Mouse (Mus musculus) heart, postnatal 36 days (tissue): ENCODE measurements around the gene Elmo2. TPM values are rescaled to one million over a fixed set of nuclear protein-coding genes. Genes with fewer than 3 reads are reported as not detected.

Experiments used
- DNase-seq, 2 experiments: peaks; one replicate each; pipeline ENCODE4 v3.0.0; 2021 to 2022
- intact Hi-C: fragments of 180-260 bp; cut with DNase I; formaldehyde crosslinking; loops from one replicate; pipeline ENCODE4 v1.15.1; 2025
- total RNA-seq, 2 experiments: library from RNA; stranded (reverse); gene quantifications; 2 replicates each; pipeline ENCODE4 v1.2.3; 2021

Gene Elmo2
- total RNA-seq, result 10 to 100 TPM; 16.7 to 19.1 TPM

DNA sequence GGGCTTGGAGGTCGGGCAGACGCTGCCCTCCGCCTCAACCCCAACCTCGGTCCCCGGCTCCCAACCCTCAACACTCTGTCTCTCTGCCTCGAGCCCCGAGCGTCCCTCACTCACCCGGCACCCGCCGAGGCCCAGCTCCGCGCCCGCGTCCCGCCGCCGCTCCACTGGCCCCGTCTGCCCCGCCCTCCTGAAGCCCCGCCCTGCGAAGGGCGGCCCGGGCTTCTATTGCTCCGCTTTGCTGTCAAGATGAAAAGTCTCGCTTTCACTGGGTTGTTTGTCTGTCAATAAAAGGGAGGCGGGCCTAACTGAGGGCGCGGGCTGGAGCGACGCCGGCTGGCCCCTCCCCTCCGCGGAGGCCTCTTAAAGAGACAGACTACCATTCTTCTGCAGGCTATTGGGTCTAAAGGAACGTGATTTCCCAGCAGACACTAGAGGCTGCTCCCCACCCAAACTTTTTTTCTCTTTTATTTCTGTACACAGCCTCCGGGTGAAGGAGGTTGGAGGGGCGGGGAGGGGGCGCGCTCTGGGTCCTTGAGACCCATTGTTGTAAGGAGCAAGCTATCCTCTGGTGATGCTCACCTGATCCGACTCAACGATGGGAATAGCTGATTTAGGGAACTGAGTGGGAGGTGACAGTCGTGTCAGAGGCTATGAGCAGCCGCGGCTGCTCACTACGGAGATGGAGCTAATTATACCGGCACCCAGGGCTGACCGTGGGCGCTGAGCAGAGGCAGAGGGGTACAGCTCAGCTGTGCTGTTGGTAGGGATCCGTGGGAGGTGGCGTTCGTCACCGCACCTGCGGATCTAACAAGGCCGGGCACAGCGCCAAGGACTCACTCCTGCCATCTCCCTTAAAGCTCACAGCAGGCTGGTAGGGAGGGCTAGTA, at the start of gene Elmo2:
Gene Elmo2 (minus strand): TSS at position 176 of the 887 bp plus-strand sequence.
- intact Hi-C loops, result loop anchor here (2.0 kb wide), 1 partner anchor 38 kb away; no protein-coding TSS in a partner anchor

DNA sequence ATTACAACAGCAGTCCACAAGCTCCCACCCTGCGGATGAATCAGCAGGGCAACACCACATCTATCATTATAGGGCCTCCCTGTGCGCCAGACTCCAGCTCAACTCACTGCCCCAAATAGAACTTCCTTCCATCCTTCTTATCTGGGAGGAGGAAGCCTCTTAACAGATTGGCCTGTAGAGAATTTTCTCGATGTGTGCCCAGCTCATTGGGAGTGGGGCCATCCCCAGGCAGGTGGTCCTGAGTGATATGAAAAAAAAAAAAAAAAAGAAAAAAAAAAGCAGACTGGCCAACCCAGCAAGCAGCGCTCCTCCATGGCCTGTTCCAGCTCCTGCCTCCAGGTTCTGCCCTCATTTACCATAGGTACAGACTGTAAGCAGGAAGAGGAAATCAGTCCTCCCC, 49.7 kb upstream of the Elmo2 start:
- DNase-seq, result no peak
- intact Hi-C loops, result no loop called here

More for the DNA sequence above, at the start of gene Elmo2:
- peak; percentile 97 to 99 for DNase-seq

- no peak for DNase-seq
- intact Hi-C loops, result no loop called here
These were observed 49.2 kb upstream of the Elmo2 start for GRCm38 (mm10) chr2:165375478-165375877.

- intact Hi-C loops, result no loop called here
- DNase-seq, result no peak
These were observed 44.8 kb upstream of the Elmo2 start for GRCm38 (mm10) chr2:165371066-165371465.

GRCm38 (mm10) chr2:165370348-165370747, 44.1 kb upstream of the Elmo2 start:
- intact Hi-C loops, result no loop called here
- no peak for DNase-seq

DNA sequence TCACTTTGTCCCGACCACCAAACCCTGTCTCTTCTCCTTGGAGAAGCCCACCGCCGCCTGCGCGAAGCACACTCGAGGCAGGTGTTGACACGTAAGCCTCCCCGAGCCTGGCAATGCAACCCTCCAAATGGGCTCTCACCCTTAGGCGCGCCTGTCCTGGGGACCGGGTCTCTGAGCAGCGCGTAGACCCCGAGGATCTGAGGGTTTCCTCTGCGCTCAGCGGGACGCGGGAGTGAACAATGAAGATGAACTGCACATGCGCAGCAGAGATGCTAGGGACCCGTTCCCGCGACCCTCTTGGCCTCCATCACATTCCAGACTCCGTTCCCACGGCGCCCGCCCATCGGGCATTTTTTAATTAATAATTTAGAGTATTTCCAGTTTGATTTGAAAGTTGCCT, 42.2 kb upstream of the Elmo2 start, which contains the start of gene Zfp663:
Gene Zfp663 (minus strand): TSS at position 234 of the 400 bp plus-strand sequence.
- no peak for DNase-seq
- intact Hi-C loops, result no loop called here

DNA sequence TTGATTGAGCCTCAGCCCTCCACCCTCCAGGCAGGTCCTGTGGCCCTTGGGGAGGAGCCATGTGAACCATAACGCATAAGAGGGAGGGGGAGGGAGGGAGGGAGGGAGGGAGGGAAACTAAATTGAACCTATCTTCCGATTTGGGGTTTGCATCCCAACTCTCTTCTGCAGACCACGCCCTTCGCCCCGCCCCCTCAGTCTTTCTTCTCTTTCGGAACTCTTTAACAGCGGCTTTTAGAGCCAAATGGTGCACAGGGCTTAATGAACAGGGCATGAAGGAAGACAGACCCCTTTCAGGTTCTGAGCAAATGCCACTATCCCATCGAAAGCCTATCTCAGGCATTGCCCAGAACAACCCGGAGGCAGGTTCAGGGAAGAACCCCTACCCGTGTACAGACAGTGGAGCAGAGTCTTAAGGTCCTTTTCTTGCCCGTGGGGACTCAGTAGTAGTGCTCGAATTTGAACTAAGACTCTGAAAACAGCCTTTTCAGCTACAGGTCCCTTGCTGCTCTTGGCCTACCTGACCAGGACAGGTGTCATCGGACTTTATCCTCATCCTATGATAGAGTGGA, 41.7 kb upstream of the Elmo2 start:
- intact Hi-C loops, result no loop called here
- DNase-seq, result peak in 1 of 2 experiments; percentile 13

GRCm38 (mm10) chr2:165367047-165367520, 40.8 kb upstream of the Elmo2 start:
- DNase-seq, result peak; percentile 7
- intact Hi-C loops, result no loop called here

DNA sequence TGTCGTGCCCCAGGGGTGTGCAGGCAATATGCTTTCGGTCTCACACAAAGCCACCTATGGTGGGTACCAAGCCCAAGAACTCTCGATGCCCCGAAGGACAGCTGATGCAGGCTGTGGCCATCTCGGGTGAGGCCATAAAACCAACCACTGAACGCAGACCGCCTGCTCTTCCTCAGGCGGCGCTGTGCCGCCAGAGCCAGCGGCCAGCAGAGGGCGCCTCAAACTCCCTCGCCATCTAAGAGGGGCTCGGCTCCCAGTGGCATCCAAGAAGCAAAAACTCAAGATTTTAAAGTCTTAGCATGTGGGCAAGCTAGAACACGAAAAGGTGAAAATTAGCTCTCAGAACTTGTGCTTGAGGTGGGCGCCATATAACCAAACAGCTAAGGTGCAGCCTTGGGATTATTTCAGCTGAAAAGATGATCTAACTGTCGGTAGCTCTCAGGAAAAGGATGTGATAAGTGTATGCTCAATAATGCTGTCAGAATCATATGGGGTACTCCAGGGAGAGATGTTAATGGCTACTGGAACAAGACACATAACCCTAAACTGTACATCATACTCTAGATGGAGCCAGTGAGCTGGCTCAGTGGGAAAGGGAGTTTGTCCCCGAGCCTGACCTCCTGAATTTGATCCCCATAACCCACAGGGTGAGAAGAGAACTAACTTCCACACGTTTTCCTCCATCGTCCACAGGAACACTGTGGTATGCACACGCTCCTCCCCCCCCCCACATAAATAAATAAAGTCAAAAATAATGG, 38.2 kb upstream of the Elmo2 start:
- intact Hi-C loops, result loop anchor here (1.0 to 5.0 kb wide), 2 partner anchors 123 to 132 kb away; partner anchors contain the start of gene Cdh22
- peak; percentile 54 to 69 for DNase-seq

- no peak for DNase-seq
- intact Hi-C loops, result loop anchor here (5.0 kb wide), 1 partner anchor 131 kb away; the partner anchor contains the start of gene Cdh22
These were observed 37.0 kb upstream of the Elmo2 start for GRCm38 (mm10) chr2:165363282-165363681.

GRCm38 (mm10) chr2:165360861-165361260, 34.6 kb upstream of the Elmo2 start:
- intact Hi-C loops, result loop anchor here (1.0 to 5.0 kb wide), 2 partner anchors 129 to 287 kb away; partner anchors contain the start of gene Cdh22
- peak; percentile 48 to 52 for DNase-seq

DNA sequence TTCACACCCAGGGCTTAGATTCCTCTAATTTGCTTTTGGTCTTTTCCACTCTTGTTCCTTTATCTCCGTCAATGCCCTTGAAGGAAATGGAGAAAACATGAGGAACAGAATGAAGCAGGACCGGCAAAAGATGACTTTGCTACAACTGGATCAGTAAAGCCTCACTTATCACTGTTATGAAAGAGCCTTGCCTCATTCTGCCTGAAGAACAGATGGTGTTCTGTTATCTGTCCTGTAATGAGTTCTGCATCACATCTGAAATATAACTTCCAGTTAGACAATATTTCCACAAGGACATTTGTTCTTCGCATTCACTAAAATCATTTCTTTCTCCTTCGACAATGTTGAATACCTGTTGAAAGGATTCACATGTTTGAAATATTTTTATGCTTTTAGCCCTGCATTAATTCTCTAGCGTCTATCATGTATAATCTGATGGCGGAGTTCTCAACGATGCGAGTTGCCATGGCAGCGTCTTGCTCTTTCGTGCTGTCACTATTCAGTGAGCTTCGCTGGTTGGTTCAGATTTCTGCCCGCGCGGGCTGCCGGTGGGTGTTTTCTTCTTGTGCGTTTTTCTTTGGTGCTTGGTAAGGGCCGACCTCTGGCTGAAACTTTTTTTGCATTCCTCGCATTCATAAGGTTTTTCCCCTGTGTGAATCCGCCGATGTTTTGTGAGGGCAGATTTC, 25.7 kb upstream of the Elmo2 start:
- DNase-seq, result no peak
- intact Hi-C loops, result no loop called here

- DNase-seq, result no peak
- intact Hi-C loops, result no loop called here
These were observed 23.2 kb upstream of the Elmo2 start for GRCm38 (mm10) chr2:165349466-165349865.

DNA sequence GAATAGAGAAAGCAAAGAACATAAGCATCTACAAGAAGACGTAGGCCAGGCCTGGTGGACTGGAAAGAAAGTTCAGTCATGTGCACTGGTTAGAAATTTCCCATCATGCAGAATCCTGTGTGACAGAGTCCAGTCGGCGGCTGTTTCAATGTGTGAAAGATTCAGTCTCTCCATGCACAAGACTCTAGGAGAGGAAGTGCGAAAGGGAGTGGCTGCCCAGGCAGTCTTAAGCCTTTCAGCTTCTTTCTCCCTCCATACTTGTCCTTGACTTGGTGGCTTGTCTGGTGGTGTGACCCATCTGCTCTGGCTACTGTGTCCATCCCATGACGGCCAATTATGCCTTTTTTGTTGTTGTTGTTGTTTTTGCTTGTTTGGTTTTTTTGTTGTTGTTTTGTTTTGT, 19.9 kb upstream of the Elmo2 start:
- intact Hi-C loops, result no loop called here
- DNase-seq, result no peak

DNA sequence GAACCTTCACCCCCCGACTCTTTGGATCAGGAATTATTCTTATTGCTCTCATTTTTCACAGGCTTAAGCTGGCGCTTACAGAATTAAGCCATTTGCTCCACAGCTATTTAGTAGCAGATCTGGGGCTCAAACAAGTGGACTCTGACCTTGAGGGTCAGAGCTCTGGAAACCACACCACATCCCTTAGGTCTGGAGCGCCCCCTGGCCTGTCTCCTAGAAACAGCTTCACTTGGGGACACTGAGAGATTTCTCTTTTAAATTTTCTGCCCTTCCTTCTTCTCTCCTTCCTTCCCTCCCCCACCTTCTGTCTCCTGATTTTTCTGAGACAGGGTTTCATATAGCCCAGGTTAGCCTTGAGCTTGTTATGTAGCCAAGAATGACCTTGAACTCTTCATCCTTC, 10.9 kb upstream of the Elmo2 start:
- peak; percentile 55 to 70 for DNase-seq
- intact Hi-C loops, result loop anchor here (1.0 kb wide), 2 partner anchors 104 to 262 kb away; no protein-coding TSS in a partner anchor

- intact Hi-C loops, result no loop called here
These were observed 6.4 kb upstream of the Elmo2 start for GRCm38 (mm10) chr2:165332610-165333210.

DNA sequence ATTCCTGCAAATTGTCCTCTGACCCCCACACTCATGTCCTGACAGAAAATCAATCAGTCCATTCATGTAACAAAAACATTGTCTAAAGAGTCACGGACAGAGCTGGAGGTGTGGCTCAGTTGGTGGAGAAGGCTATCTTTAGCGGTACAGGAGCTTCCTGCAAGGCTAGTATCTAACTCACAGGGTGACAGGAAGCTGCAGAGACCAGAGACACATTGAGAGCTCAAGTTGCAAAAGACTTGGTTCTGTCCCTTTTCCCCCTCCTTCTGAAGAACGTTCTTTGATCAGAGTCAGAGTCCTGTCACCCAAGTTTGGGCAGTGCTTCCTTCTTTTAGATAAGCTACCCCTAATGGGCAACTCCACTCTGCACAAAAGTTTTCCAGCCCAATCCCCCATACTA, 3.4 kb upstream of the Elmo2 start:
- DNase-seq, result no peak
- intact Hi-C loops, result no loop called here

More at GRCm38 (mm10) chr2:165332610-165333210, 6.4 kb upstream of the Elmo2 start:
- DNase-seq, result no peak

GRCm38 (mm10) chr2:165328746-165329145, 2.5 kb upstream of the Elmo2 start:
- intact Hi-C loops, result no loop called here
- DNase-seq, result no peak

DNA sequence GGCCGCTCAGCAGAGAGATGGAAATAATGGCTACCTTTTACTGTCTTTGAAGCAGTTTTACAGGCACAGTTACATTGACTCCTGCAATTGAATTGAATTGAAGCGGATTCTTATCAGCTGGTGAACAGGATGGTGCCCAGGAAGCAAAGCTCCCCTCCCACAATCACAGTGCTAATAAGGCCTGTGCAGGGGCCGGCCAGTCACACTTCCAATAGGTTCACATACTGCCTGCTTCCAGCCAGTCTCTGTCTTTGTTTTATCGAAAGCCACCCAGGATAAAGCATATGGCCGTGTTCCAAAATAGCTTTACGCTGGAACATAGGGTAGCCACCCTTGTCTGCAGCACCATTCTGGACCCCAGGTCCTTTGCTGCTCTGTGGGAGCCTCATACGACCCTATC, 1.1 kb upstream of the Elmo2 start:
- intact Hi-C loops, result loop anchor here (2.0 kb wide), 1 partner anchor 39 kb away; no protein-coding TSS in a partner anchor
- DNase-seq, result no peak
